Mouse (Mus musculus): ENCODE data around the gene Gm20388.

DNA sequence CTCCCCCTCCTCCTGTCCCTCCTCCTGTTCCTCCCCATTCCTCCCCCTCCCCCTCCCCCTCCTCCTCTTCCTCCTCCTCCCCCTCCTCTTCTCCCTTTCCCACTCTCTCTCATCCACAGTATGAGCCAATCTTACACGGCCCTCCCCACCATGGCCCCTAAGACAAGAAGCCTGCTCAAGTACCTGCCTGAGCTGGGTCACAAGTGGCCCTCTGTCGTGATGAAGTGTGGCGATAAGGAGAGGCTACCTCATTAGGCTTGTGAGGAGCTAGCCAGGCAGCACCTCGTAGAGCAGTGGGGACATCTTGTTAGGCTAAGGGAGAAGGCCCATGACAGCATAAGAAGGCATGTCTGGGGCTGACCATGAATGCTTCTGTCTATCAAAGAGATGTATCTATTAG lies 1762.5 kb downstream of the Gm20388 start:
- TF ChIP-seq TAL1 (IDR thresholded peaks at IDR 0.05; ENCODE audit: low read length), result no peak
- no peak for TF ChIP-seq GATA1 (IDR thresholded peaks at IDR 0.05; ENCODE audit: low read length)

Data from erythroblast, embryonic 14.5 days (primary cell).